Mouse (Mus musculus) CH12.LX (cell line): ENCODE results near the gene Arfgap3. TPM values are rescaled to one million over a fixed set of nuclear protein-coding genes. Genes with fewer than 3 reads are reported as not detected.

ENCODE experiments used
- polyA plus RNA-seq: library from polyadenylated mRNA; unstranded; fragments of >175 nt; gene quantifications from 2 replicates; pipeline ENCODE4 v1.2.1, GENCODE M21; 2012; ENCODE audit warnings: low read depth; ENCODE audit not compliant: insufficient read length
- total RNA-seq, 2 experiments: library from RNA; depleted of rRNA; stranded (reverse); fragments of 300-350 nt in 1 of 2; fragments of >200 nt in 1 of 2; gene quantifications; 2 replicates each; pipeline ENCODE4 v1.2.3; 2012 to 2014

Arfgap3 gene
- total and polyA plus RNA-seq, 3 experiments = 11.0 to 21.7 (median 20.3) TPM

Other genes with a start within 250 kb of the Arfgap3 start
- gene Rrp7a, start 227.4 kb downstream of the Arfgap3 start, total RNA-seq (2012; rRNA removed) = 156 and 180 TPM in 2 replicates
- 111 and 126 TPM in 2 replicates for gene Rrp7a, start 227.4 kb downstream of the Arfgap3 start, total RNA-seq (2014; rRNA removed)
- gene Rrp7a, start 227.4 kb downstream of the Arfgap3 start, polyA plus RNA-seq = 262 and 284 TPM in 2 replicates
- gene Poldip3, start 200.9 kb downstream of the Arfgap3 start, total RNA-seq (2012; rRNA removed) = 77.2 and 87.1 TPM in 2 replicates
- 78.9 and 79.3 TPM in 2 replicates for gene Poldip3, start 200.9 kb downstream of the Arfgap3 start, total RNA-seq (2014; rRNA removed)
- gene Poldip3, start 200.9 kb downstream of the Arfgap3 start, polyA plus RNA-seq = 70.0 and 77.0 TPM in 2 replicates
- 54.3 and 59.1 TPM in 2 replicates for gene Cyb5r3, start 177.7 kb downstream of the Arfgap3 start, total RNA-seq (2012; rRNA removed)
- gene Cyb5r3, start 177.7 kb downstream of the Arfgap3 start, total RNA-seq (2014; rRNA removed) = 30.1 and 35.7 TPM in 2 replicates
- gene Cyb5r3, start 177.7 kb downstream of the Arfgap3 start, polyA plus RNA-seq = 92.7 and 102 TPM in 2 replicates
- gene A4galt, start 98.5 kb downstream of the Arfgap3 start, total RNA-seq (2012; rRNA removed) = 23.6 and 29.8 TPM in 2 replicates
- 14.8 and 15.9 TPM in 2 replicates for gene A4galt, start 98.5 kb downstream of the Arfgap3 start, total RNA-seq (2014; rRNA removed)
- gene A4galt, start 98.5 kb downstream of the Arfgap3 start, polyA plus RNA-seq = 11.2 and 11.4 TPM in 2 replicates
- 47.9 and 48.4 TPM in 2 replicates for gene Pacsin2, start 114.4 kb upstream of the Arfgap3 start, total RNA-seq (2012; rRNA removed)
- gene Pacsin2, start 114.4 kb upstream of the Arfgap3 start, total RNA-seq (2014; rRNA removed) = 53.6 and 53.7 TPM in 2 replicates
- 85.5 and 99.3 TPM in 2 replicates for gene Pacsin2, start 114.4 kb upstream of the Arfgap3 start, polyA plus RNA-seq
- gene Ttll1, start 160.6 kb upstream of the Arfgap3 start, total RNA-seq (2012; rRNA removed) = 4.1 and 4.9 TPM in 2 replicates
- gene Ttll1, start 160.6 kb upstream of the Arfgap3 start, total RNA-seq (2014; rRNA removed) = 2.4 and 2.5 TPM in 2 replicates
- gene Ttll1, start 160.6 kb upstream of the Arfgap3 start, polyA plus RNA-seq = 8.6 and 9.9 TPM in 2 replicates
- gene Bik, start 176.6 kb upstream of the Arfgap3 start, total RNA-seq (2012; rRNA removed) = 0.13 TPM in 1 of 2 replicates, not detected in the other
- gene Bik, start 176.6 kb upstream of the Arfgap3 start, total RNA-seq (2014; rRNA removed) = 0.61 TPM in 1 of 2 replicates, not detected in the other
- gene Bik, start 176.6 kb upstream of the Arfgap3 start, polyA plus RNA-seq = 0.50 and 0.87 TPM in 2 replicates
- 66.1 and 70.3 TPM in 2 replicates for gene Tspo, start 213.3 kb upstream of the Arfgap3 start, total RNA-seq (2012; rRNA removed)
- gene Tspo, start 213.3 kb upstream of the Arfgap3 start, total RNA-seq (2014; rRNA removed) = 40.9 and 42.4 TPM in 2 replicates
- 20.8 and 22.9 TPM in 2 replicates for gene Tspo, start 213.3 kb upstream of the Arfgap3 start, polyA plus RNA-seq
- 38.6 and 41.2 TPM in 2 replicates for gene Mcat, start 213.5 kb upstream of the Arfgap3 start, total RNA-seq (2012; rRNA removed)
- gene Mcat, start 213.5 kb upstream of the Arfgap3 start, total RNA-seq (2014; rRNA removed) = 37.5 and 41.6 TPM in 2 replicates
- 28.4 and 28.5 TPM in 2 replicates for gene Mcat, start 213.5 kb upstream of the Arfgap3 start, polyA plus RNA-seq
- gene Ttll12, start 244.9 kb upstream of the Arfgap3 start, total RNA-seq (2012; rRNA removed) = 31.1 and 34.7 TPM in 2 replicates
- gene Ttll12, start 244.9 kb upstream of the Arfgap3 start, total RNA-seq (2014; rRNA removed) = 19.7 and 21.9 TPM in 2 replicates
- 37.1 and 40.0 TPM in 2 replicates for gene Ttll12, start 244.9 kb upstream of the Arfgap3 start, polyA plus RNA-seq